Mouse (Mus musculus) forebrain, embryonic 14.5 days (tissue): ENCODE results near the gene Plcb4. TPM values are rescaled to one million over a fixed set of nuclear protein-coding genes. Genes with fewer than 3 reads are reported as not detected.

Source experiments
- ATAC-seq: fragments of 200-750 bp; cut with Nextera tagmentation; 2 replicates; pipeline ENCODE4 v1.8.0; 2017; ENCODE audit warnings: mild to moderate bottlenecking, moderate library complexity
- DNase-seq: peaks from one replicate; pipeline ENCODE4 v3.0.0-alpha.2; 2015; ENCODE audit warnings: low spot score
- H3K27ac ChIP-seq: fragments of 300-500 bp; sonication (generic); 2 replicates; pipeline ENCODE4 v1.5.1; 2014; ENCODE audit warnings: low read depth, mild to moderate bottlenecking, control low read depth, low read length, moderate library complexity
- H3K27me3 ChIP-seq: fragments of 300-500 bp; sonication (generic); replicated peaks from 2 replicates; pipeline ENCODE4 v1.6.1; 2014; ENCODE audit warnings: low read length, control low read depth, mixed read lengths; ENCODE audit not compliant: control insufficient read depth, insufficient read depth
- H3K36me3 ChIP-seq: fragments of 300-500 bp; sonication (generic); 2 replicates; pipeline ENCODE4 v1.6.1; 2014; ENCODE audit warnings: low read length, control low read depth; ENCODE audit not compliant: control insufficient read depth, insufficient read depth
- H3K4me1 ChIP-seq: fragments of 300-500 bp; sonication (generic); 2 replicates; pipeline ENCODE4 v1.6.1; 2014; ENCODE audit warnings: antibody characterized with exemption, low read length, control low read depth; ENCODE audit not compliant: control insufficient read depth, insufficient read depth
- H3K4me2 ChIP-seq: fragments of 300-500 bp; sonication (generic); 2 replicates; pipeline ENCODE4 v1.6.1; 2014; ENCODE audit warnings: mild to moderate bottlenecking, control low read depth, low read length
- H3K4me3 ChIP-seq: fragments of 300-500 bp; sonication (generic); 2 replicates; pipeline ENCODE4 v1.5.1; 2014; ENCODE audit warnings: low read depth, low read length, control low read depth
- H3K9ac ChIP-seq: fragments of 300-500 bp; sonication (generic); 2 replicates; pipeline ENCODE4 v1.6.1; 2014; ENCODE audit warnings: mild to moderate bottlenecking, low read length, control low read depth, moderate library complexity
- H3K9me3 ChIP-seq: fragments of 300-500 bp; sonication (generic); replicated peaks from 2 replicates; pipeline ENCODE4 v1.6.1; 2016; ENCODE audit warnings: low read length, control low read depth, mixed read lengths; ENCODE audit not compliant: control insufficient read depth
- WGBS: fragments of 180-500 bp; shearing (Covaris S2); extraction: QIAGEN DNeasy Blood & Tissue Kit; methylation state at CpG from one replicate; pipeline ENCODE4 v1.1.7; 2014; 5-methylcytosine and 5-hydroxymethylcytosine counted together
- polyA plus RNA-seq: library from polyadenylated mRNA; unstranded; fragments of >200 nt; fragmentation: Nextera tagmentation; extraction: Ambion mirVana; gene quantifications from 2 replicates; pipeline ENCODE4 v1.2.1, GENCODE M21; 2014

Gene Plcb4
- polyA plus RNA-seq, 1 experiment from 2014 or later, result 7.1 TPM

DNA sequence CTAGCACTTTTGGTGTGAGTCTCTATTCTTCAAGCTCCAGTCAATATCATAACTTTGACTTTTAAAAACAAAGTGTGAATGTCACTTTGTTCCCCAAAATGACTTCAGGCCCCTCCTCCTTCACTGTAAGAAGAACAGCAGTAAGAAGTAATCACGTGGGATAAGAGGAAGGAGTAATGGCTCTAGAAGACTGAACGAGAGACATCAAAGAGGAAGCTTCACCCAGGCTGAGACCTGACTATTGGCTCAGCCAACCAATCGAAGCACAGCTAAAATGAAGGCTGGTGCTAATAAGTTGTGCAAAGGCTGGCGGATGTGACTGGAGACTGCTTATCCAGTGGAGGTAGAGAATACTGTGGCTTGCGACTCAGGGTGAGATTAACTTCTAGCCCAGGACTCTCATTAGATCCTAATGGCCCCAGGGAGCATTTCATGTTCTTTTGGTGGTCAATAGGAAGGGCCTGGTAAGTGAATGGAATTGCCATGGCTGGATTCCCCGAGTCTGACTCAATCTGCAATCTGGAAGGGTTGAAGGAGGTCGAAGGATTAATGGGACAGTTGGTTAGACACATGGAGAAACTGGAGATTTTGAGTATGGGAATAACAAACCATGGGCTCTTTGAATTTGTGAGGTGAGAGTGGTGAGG, 225.8 kb downstream of the Plcb4 start:
- DNase-seq (no peak), ATAC-seq (no peak)
- H3K4me3 ChIP-seq, result no peak overlapping the region
- H3K4me1 ChIP-seq, result no peaks in the 10 kb centered on the region
- no peaks in the 10 kb centered on the region for H3K27me3 ChIP-seq
- no peak overlapping the region for H3K9ac ChIP-seq
- no peak overlapping the region for H3K4me2 ChIP-seq
- no peaks in the 10 kb centered on the region for H3K9me3 ChIP-seq
- H3K36me3 ChIP-seq, result no peaks in the 10 kb centered on the region
- WGBS, result 78% methylated on average over 7 of the region's 7 CpGs
- no peak overlapping the region for H3K27ac ChIP-seq

DNA sequence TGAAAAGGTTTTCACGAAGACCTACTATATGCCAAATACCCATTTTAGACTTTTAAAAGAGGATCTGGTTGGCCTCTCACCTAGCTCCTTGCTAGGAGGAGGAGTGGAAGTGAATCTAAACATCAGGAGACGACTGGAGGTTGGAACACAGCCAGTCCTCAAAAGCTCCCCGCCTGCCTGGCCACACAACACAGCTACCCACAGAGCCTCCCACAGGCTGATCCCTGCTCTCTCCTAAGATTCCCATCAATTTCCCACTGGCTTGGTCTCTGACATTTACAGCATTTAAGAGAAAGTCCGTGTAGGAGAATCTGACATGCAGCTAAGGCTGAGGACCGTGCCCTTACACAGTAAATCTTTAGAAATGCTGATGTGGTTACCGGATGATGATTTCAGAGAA, 226.8 kb downstream of the Plcb4 start:
- DNase-seq, result no peak

DNA sequence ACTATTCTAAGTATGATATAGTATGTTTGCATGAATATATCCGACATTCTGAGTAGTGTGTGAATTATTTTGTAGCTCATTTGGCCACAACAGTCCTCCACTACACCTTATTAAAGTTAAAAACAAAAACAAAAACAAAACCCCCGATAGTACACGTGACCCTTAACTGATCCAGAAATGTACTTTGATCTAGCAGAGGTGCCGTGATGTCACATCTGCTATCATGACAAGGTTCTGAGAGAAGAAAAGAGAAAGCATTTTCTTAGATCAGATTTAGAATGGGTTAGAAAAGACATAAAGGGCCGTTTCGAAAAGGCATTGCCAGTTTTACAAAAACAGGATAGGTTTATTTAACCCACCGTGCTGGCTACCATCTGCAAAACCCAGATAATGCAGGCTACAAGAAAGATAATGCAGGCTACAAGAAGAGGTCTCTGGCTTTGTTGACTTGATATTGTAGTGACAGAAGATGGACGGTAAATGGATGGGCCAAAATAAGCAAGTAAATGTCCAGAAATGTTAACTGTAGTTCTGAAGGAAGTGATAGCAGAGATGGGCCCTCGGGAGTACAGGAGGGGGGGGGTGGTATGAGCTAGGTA, 227.4 kb downstream of the Plcb4 start:
- WGBS, result 94% methylated on average over 9 of the region's 9 CpGs
- no peaks in the 10 kb centered on the region for H3K9me3 ChIP-seq
- ATAC-seq (no peak), DNase-seq (no peak)
- H3K4me2 ChIP-seq, result no peak overlapping the region
- no peaks in the 10 kb centered on the region for H3K36me3 ChIP-seq
- no peak overlapping the region for H3K27ac ChIP-seq
- no peak overlapping the region for H3K9ac ChIP-seq
- H3K4me3 ChIP-seq, result no peak overlapping the region
- H3K27me3 ChIP-seq, result no peaks in the 10 kb centered on the region
- H3K4me1 ChIP-seq, result no peaks in the 10 kb centered on the region

More for the DNA sequence above, 226.8 kb downstream of the Plcb4 start:
- Histone ChIP-seq H3K36me3 (no peaks in the 10 kb centered on the region), H3K9me3 (no peaks in the 10 kb centered on the region), H3K27ac (no peak overlapping the region), H3K4me3 (no peak overlapping the region), H3K4me2 (no peak overlapping the region), H3K9ac (no peak overlapping the region), H3K4me1 (no peaks in the 10 kb centered on the region), H3K27me3 (no peaks in the 10 kb centered on the region)
- WGBS, result 67% methylated on average over 6 of the region's 6 CpGs
- no peak for ATAC-seq

DNA sequence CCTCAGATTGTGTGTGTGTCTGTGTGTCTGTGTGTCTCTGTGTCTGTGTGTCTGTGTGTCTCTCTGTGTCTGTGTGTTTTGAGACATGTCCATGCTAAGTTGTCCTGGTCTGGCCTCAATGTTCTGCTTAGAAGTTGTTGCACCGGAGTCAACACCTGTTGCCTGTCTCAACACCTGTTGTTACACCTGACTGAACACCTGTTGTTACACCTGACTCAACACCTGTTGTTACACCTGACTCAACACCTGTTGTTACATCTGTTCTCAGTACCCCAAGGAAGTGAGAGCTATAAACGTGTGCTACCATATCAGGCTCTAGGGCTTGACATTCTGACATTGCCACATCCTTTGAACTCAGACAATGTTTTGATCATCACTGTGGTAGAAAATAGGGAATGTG, 229.0 kb downstream of the Plcb4 start:
- no peak overlapping the region for H3K4me3 ChIP-seq
- no peaks in the 10 kb centered on the region for H3K27me3 ChIP-seq
- no peaks in the 10 kb centered on the region for H3K9me3 ChIP-seq
- no peaks in the 10 kb centered on the region for H3K36me3 ChIP-seq
- H3K4me1 ChIP-seq, result no peaks in the 10 kb centered on the region
- H3K27ac ChIP-seq, result no peak overlapping the region
- H3K9ac ChIP-seq, result no peak overlapping the region
- 83% methylated on average over 2 of the region's 2 CpGs for WGBS
- no peak for DNase-seq
- no peak for ATAC-seq
- H3K4me2 ChIP-seq, result no peak overlapping the region

DNA sequence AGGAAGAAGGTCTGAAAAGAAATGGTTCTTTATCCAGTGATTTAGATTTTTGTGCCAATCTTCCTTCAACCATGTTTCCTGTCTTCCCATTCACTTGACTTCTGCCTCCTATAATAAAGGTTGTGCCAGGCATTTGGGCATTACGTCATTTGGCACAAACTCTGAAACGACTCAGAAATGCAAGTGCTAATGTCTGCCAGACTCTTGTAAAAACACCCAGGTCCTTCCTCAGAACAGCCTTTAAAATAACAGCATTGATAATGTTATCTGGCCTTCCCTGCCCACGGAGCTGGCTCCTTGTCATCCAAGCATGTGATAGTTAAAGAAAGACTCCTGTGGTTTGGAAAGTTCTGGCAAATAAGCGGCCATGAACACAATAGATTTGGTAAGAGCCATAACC, 229.4 kb downstream of the Plcb4 start:
- no peaks in the 10 kb centered on the region for H3K27me3 ChIP-seq
- no peak overlapping the region for H3K9ac ChIP-seq
- no peaks in the 10 kb centered on the region for H3K9me3 ChIP-seq
- H3K4me2 ChIP-seq, result no peak overlapping the region
- no peak overlapping the region for H3K4me3 ChIP-seq
- 77% methylated on average over 4 of the region's 4 CpGs for WGBS
- H3K4me1 ChIP-seq, result no peaks in the 10 kb centered on the region
- no peak overlapping the region for H3K27ac ChIP-seq
- H3K36me3 ChIP-seq, result no peaks in the 10 kb centered on the region
- DNase-seq (no peak), ATAC-seq (no peak)

DNA sequence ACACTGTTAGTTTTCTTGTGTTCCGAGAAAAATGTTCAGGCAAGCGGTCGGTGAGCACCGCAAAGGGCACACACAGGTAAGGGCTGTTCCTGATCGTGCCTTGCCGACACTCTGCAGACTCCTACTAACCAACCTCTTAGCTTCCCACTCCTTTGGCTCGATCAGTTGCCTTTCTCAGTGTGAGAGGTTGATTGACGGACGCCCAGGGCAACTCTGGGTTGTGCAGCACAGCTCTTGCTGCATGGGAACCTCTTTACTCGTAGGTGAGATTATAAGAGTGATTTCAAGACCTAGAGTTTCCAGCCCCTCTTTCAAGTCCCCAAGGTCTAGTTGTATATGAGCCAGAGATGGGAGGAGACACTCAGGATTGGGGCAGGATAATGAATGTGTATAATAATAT, 230.0 kb downstream of the Plcb4 start:
- no peaks in the 10 kb centered on the region for H3K36me3 ChIP-seq
- H3K4me1 ChIP-seq, result no peaks in the 10 kb centered on the region
- WGBS, result 92% methylated on average over 10 of the region's 10 CpGs
- H3K9me3 ChIP-seq, result no peaks in the 10 kb centered on the region
- no peak overlapping the region for H3K4me3 ChIP-seq
- no peak overlapping the region for H3K9ac ChIP-seq
- H3K27ac ChIP-seq, result no peak overlapping the region
- no peak for ATAC-seq
- H3K4me2 ChIP-seq, result no peak overlapping the region
- no peak for DNase-seq
- no peaks in the 10 kb centered on the region for H3K27me3 ChIP-seq

DNA sequence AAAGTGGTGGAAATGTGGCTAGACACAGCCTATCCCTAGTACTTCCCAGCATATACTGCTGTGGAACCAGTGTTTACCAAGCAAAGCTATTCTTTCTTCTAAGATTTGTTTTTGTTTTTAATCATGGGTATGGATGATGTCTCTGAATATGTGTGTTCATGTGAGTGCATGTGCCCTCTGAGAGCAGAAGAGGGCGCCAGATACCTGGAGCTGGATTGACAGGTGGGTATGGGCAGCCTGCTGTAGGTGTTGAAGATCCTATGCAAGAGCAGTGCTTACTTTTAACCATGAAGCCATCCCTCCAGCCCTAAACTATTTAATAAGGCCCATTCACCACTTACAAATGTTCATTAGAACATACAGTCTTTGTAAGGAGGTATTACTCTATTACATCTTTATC, 231.3 kb downstream of the Plcb4 start:
- H3K27me3 ChIP-seq, result no peaks in the 10 kb centered on the region
- WGBS, result 93% methylated on average over 1 of the region's 1 CpGs
- H3K9ac ChIP-seq, result no peak overlapping the region
- H3K4me3 ChIP-seq, result no peak overlapping the region
- no peaks in the 10 kb centered on the region for H3K9me3 ChIP-seq
- no peak overlapping the region for H3K27ac ChIP-seq
- DNase-seq, result no peak
- H3K4me2 ChIP-seq, result no peak overlapping the region
- H3K4me1 ChIP-seq, result no peaks in the 10 kb centered on the region
- H3K36me3 ChIP-seq, result no peaks in the 10 kb centered on the region
- no peak for ATAC-seq

DNA sequence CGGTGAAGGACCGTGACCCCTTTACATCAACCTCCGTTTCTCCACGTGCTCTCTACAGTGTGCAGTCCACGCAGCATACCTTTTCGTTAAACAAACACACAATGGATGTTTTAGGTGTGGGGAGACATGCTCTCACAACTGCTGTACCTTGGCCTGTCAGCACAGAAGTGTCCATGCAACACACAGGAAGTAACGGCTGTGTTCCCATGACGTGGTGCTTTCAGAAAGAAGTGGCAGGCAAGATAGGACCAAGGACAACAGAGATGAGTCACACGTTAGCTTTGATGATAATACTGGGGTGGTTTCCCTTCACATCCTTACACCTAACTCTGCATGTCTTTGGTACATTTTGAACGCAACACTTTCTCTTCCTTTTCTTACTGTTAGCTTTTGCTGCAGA, 232.3 kb downstream of the Plcb4 start:
- no peak overlapping the region for H3K27ac ChIP-seq
- DNase-seq (no peak), ATAC-seq (no peak)
- H3K4me2 ChIP-seq, result no peak overlapping the region
- no peak overlapping the region for H3K4me3 ChIP-seq
- no peak overlapping the region for H3K9ac ChIP-seq
- H3K36me3 ChIP-seq, result no peaks in the 10 kb centered on the region
- WGBS, result 93% methylated on average over 10 of the region's 10 CpGs
- no peaks in the 10 kb centered on the region for H3K9me3 ChIP-seq
- H3K4me1 ChIP-seq, result no peaks in the 10 kb centered on the region
- H3K27me3 ChIP-seq, result no peaks in the 10 kb centered on the region

DNA sequence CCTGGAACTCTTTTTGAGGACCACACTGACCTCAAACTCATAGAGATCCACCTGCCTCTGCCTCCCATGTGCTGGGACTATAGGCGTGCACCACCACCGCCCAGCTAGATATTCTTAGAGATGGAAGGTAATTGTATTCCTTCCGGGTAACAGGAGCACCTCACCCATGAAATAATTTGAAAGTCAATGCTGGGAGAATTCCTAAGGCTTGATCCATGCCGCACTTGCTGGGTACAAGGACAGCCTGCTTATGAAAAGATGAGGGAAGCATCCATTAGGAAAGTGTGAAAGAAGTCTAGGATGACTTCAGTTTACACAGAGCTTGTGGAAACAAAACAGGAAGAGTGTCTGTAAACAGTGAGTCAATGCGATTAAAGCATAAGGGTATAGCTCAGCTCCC, 232.9 kb downstream of the Plcb4 start:
- H3K36me3 ChIP-seq, result no peaks in the 10 kb centered on the region
- no peak overlapping the region for H3K4me3 ChIP-seq
- no peak for ATAC-seq
- no peak for DNase-seq
- H3K4me1 ChIP-seq, result no peaks in the 10 kb centered on the region
- no peaks in the 10 kb centered on the region for H3K9me3 ChIP-seq
- no peak overlapping the region for H3K4me2 ChIP-seq
- no peaks in the 10 kb centered on the region for H3K27me3 ChIP-seq
- H3K27ac ChIP-seq, result no peak overlapping the region
- no peak overlapping the region for H3K9ac ChIP-seq
- WGBS, result 82% methylated on average over 5 of the region's 5 CpGs
